Mouse (Mus musculus) ovary, adult 18-20 months (tissue): ENCODE results near the gene Isyna1.

Experiments
- DNase-seq: peaks from one replicate; pipeline ENCODE4 v3.0.0; 2022; ENCODE audit warnings: low spot score, mixed read lengths

Gene Isyna1

GRCm38 (mm10) chr8:70628986-70629490 lies 34.9 kb downstream of the Isyna1 start:
- no peak for DNase-seq

- DNase-seq, result peak; percentile 76
These were observed 35.7 kb downstream of the Isyna1 start for GRCm38 (mm10) chr8:70629574-70630531.

GRCm38 (mm10) chr8:70630532-70631381 lies 36.6 kb downstream of the Isyna1 start:
- DNase-seq, result no peak

GRCm38 (mm10) chr8:70631436-70631835 lies 37.3 kb downstream of the Isyna1 start:
- DNase-seq, result no peak

GRCm38 (mm10) chr8:70632346-70632892 lies 38.2 kb downstream of the Isyna1 start, which contains the start of gene Gdf15:
Gdf15 (minus strand) TSS chr8:70632456.
- DNase-seq, result no peak

- no peak for DNase-seq
These were observed 39.9 kb downstream of the Isyna1 start for GRCm38 (mm10) chr8:70634066-70634465.

- DNase-seq, result no peak
These were observed 41.4 kb downstream of the Isyna1 start for GRCm38 (mm10) chr8:70635527-70635926.

GRCm38 (mm10) chr8:70636838-70637237 lies 42.7 kb downstream of the Isyna1 start:
- DNase-seq, result no peak

GRCm38 (mm10) chr8:70638752-70639151 lies 44.6 kb downstream of the Isyna1 start:
- DNase-seq, result no peak

- no peak for DNase-seq
These were observed 48.8 kb downstream of the Isyna1 start for GRCm38 (mm10) chr8:70643019-70643418.

- DNase-seq, result no peak
These were observed 49.9 kb downstream of the Isyna1 start for GRCm38 (mm10) chr8:70644065-70644464.

- DNase-seq, result no peak
These were observed 51.5 kb downstream of the Isyna1 start for GRCm38 (mm10) chr8:70645501-70646224.

GRCm38 (mm10) chr8:70646369-70646768 lies 52.2 kb downstream of the Isyna1 start:
- DNase-seq, result no peak

GRCm38 (mm10) chr8:70646775-70647174 lies 52.6 kb downstream of the Isyna1 start:
- no peak for DNase-seq
